Mouse (Mus musculus) heart, embryonic 16.5 days (tissue): Measurements from ENCODE around the gene Olfr457. TPM values are rescaled to one million over a fixed set of nuclear protein-coding genes. Genes with fewer than 3 reads are reported as not detected.
"Not testable (repeated sequence)": the region's sequence is repeated elsewhere in the genome, so short reads cannot be mapped to it uniquely, and the experiment has no call there.

ENCODE experiments used
- ATAC-seq: fragments of 200-750 bp; cut with Nextera tagmentation; replicated peaks from 2 replicates; pipeline ENCODE4 v1.8.0; 2017; ENCODE audit warnings: moderate number of reproducible peaks; ENCODE audit not compliant: insufficient read depth, low FRiP score; ENCODE audit errors: extremely low read depth
- H3K27ac ChIP-seq: fragments of 300-500 bp; sonication (generic); 2 replicates; pipeline ENCODE4 v1.5.1; 2014; ENCODE audit warnings: mild to moderate bottlenecking, low read length, control low read depth, moderate library complexity
- H3K27me3 ChIP-seq: fragments of 300-500 bp; sonication (generic); 2 replicates; pipeline ENCODE4 v1.6.1; 2014; ENCODE audit warnings: low read length, mixed read lengths; ENCODE audit not compliant: control insufficient read depth, insufficient read depth
- H3K36me3 ChIP-seq: fragments of 300-500 bp; sonication (generic); 2 replicates; pipeline ENCODE4 v1.6.1; 2014; ENCODE audit not compliant: control insufficient read depth, insufficient read depth
- H3K4me1 ChIP-seq: fragments of 300-500 bp; sonication (generic); 2 replicates; pipeline ENCODE4 v1.6.1; 2014; ENCODE audit warnings: low read length, mixed read lengths; ENCODE audit not compliant: control insufficient read depth, insufficient read depth
- H3K4me2 ChIP-seq: fragments of 300-500 bp; sonication (generic); 2 replicates; pipeline ENCODE4 v1.6.1; 2014; ENCODE audit warnings: low read depth, mild to moderate bottlenecking, control low read depth, low read length
- H3K4me3 ChIP-seq: fragments of 300-500 bp; sonication (generic); 2 replicates; pipeline ENCODE4 v1.5.1; 2014; ENCODE audit warnings: mild to moderate bottlenecking, control low read depth, low read length
- H3K9ac ChIP-seq: fragments of 300-500 bp; sonication (generic); 2 replicates; pipeline ENCODE4 v1.6.1; 2014; ENCODE audit warnings: low read length, control low read depth
- H3K9me3 ChIP-seq: fragments of 300-500 bp; sonication (generic); replicated peaks from 2 replicates; pipeline ENCODE4 v1.6.1; 2016; ENCODE audit warnings: low read length; ENCODE audit not compliant: control insufficient read depth
- WGBS: fragments of 180-500 bp; shearing (Covaris S2); extraction: QIAGEN DNeasy Blood & Tissue Kit; methylation state at CpG from one replicate; pipeline ENCODE4 v1.1.7; 2014; 5-methylcytosine and 5-hydroxymethylcytosine counted together
- polyA plus RNA-seq: library from polyadenylated mRNA; unstranded; fragments of >200 nt; fragmentation: Nextera tagmentation; extraction: Ambion mirVana; gene quantifications from 2 replicates; pipeline ENCODE4 v1.2.1, GENCODE M21; 2015

The Olfr457 gene
- not detected in 2 replicates for polyA plus RNA-seq

DNA sequence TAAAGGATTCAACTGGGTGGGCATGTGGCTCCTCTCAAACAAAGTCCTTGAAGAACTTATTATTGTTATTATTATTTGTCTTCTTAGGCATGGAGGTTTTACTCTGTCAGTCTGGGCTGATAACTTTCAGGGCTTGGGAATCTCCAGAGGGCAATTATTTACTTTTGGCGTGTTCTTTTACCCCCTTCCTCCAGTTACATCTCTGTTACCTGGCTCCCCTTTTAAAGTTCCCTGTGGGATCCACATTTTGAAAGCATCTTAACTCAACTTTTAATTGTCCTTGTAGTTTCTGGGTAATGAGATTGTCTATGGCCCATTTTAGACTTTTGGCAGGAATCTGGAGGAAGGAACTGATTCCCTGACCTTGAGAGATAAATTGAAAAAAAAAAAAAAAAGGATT is at the start of gene Olfr457:
Gene Olfr457 (minus strand): TSS at position 101 of the 400 bp plus-strand sequence.
- ATAC-seq = no peak
- Histone ChIP-seq H3K9ac (no peak within 1 kb of the TSS), H3K27me3 (no peaks in the 10 kb centered on the region), H3K36me3 (no peaks in the 10 kb centered on the region), H3K9me3 (no peaks in the 10 kb centered on the region), H3K4me1 (no peaks in the 10 kb centered on the region), H3K27ac (no peak within 1 kb of the TSS), H3K4me3 (no peak within 1 kb of the TSS), H3K4me2 (no peak within 1 kb of the TSS)
- 63% methylated on average over 1 of the region's 1 CpGs for WGBS

DNA sequence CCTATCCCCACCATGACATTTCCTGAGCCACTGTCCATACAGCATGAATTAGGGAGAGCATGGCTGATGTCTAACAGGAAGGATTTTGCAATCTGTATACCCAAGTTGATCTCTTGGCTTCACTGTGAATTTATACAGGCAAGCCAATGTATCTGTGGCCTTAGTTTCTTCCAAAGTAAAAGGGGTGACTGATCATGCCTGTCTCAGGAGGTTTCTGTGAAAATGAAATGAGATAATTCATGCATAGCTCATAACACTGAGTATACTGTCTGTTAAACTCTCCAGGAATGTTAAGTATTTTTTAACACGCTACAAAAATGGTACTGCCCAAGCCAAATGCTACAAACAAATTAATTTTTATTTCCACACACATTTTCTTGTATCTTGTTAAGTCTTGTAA is 37.3 kb upstream of the Olfr457 start:
- no peak overlapping the region for H3K4me2 ChIP-seq
- H3K27ac ChIP-seq = no peak overlapping the region
- no peaks in the 10 kb centered on the region for H3K27me3 ChIP-seq
- H3K4me1 ChIP-seq = no peaks in the 10 kb centered on the region
- WGBS = 49% methylated on average over 1 of the region's 1 CpGs
- H3K36me3 ChIP-seq = no peaks in the 10 kb centered on the region
- no peak overlapping the region for H3K4me3 ChIP-seq
- H3K9ac ChIP-seq = no peak overlapping the region
- no peaks in the 10 kb centered on the region for H3K9me3 ChIP-seq
- ATAC-seq = no peak

DNA sequence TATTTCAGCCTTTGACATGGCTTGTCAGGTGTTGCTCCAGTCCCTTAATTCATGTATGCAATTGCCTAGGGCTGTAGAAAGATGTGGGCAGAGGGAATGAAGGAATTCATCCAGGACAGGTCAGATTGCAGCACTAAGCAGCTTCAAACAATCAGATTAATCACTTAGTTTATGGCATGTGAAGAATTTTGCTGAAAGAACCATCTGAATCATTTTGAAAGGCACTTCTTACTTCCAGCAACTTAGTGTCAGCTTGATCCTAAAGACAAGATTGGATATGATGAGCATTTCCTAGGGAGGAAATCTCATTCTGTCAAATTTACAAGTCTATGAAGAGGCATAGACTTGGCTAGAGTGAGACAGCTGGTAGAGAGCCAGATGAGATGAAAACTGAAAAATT is 33.2 kb upstream of the Olfr457 start:
- H3K27ac ChIP-seq = no peak overlapping the region
- H3K4me1 ChIP-seq = no peaks in the 10 kb centered on the region
- ATAC-seq = no peak

DNA sequence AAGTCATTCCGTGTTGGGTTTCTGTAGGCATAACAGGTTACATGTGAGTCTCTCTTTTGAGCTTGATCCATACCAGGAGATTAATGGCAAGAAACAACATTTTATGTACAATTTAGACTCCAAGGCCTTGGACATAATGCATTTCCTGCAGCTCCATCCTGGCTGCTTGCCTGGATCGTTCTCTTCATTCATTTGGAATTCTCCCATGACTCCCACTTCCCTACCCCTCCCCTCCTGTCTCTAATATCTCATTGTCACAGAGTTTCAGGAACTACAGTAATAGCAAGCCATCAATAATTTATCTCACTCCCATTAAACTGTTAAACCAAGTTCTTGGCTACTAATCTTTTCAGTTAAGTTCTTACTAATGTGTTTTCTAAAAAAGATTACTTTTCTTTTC is 27.3 kb upstream of the Olfr457 start:
- H3K27me3 ChIP-seq = no peaks in the 10 kb centered on the region
- ATAC-seq = no peak
- no peak overlapping the region for H3K4me2 ChIP-seq
- H3K27ac ChIP-seq = no peak overlapping the region
- 59% methylated on average over 2 of the region's 2 CpGs for WGBS
- H3K4me1 ChIP-seq = no peaks in the 10 kb centered on the region
- no peak overlapping the region for H3K4me3 ChIP-seq
- H3K36me3 ChIP-seq = no peaks in the 10 kb centered on the region
- no peak overlapping the region for H3K9ac ChIP-seq
- no peaks in the 10 kb centered on the region for H3K9me3 ChIP-seq

More for the DNA sequence above, 33.2 kb upstream of the Olfr457 start:
- Histone ChIP-seq H3K9ac (no peak overlapping the region), H3K9me3 (no peaks in the 10 kb centered on the region), H3K4me3 (no peak overlapping the region), H3K36me3 (no peaks in the 10 kb centered on the region), H3K4me2 (no peak overlapping the region), H3K27me3 (no peaks in the 10 kb centered on the region)

DNA sequence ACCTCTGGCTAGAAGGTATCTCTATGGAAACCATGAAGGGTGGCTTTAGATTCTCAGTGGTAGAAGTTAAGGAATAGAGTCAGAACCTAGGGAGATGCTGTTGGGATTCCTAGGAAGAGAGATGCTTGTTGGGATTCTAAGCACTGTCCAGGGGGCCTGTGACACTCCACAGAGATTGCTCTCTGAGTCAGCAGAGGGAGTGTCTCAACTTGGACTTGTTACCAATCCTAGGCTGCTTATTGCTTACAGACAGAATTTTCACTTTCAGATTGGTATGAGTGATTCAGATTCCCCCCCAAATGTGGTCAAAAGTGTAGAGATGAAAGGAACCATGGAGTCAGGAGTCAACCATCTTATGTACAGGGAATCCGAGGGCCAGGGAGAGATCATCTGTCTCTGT is 13.6 kb upstream of the Olfr457 start:
- Histone ChIP-seq H3K27me3 (no peaks in the 10 kb centered on the region), H3K9ac (no peak overlapping the region), H3K4me2 (no peak overlapping the region), H3K4me1 (no peaks in the 10 kb centered on the region), H3K36me3 (no peaks in the 10 kb centered on the region), H3K27ac (no peak overlapping the region), H3K4me3 (no peak overlapping the region), H3K9me3 (no peaks in the 10 kb centered on the region)
- WGBS = 42% methylated on average over 1 of the region's 1 CpGs
- no peak for ATAC-seq

DNA sequence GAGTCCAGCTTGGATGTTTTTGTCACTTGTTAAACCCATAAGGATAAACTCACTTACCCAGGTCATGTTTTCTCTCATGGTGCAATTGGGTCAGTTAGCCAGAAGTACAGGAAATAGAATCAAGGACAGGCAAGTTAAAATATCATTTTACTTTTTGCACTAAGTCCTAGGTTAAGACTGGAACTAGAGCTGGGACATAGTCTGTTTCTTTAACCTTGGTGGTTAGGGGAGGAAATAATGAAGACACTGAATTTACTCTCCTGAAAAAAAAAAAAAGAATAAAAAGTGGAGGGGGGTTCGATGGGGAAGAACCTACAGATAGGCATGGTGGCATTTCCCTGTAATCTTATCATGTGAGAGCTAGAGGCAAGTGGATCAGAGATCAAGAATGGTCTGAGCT is 11.0 kb upstream of the Olfr457 start, which contains the start of gene Olfr456:
Gene Olfr456 (minus strand): TSS at position 101 of the 400 bp plus-strand sequence.
- no peak within 1 kb of the TSS for H3K27ac ChIP-seq
- no peak within 1 kb of the TSS for H3K4me2 ChIP-seq
- H3K9me3 ChIP-seq = no peaks in the 10 kb centered on the region
- H3K4me3 ChIP-seq = no peak within 1 kb of the TSS
- no peaks in the 10 kb centered on the region for H3K27me3 ChIP-seq
- no peaks in the 10 kb centered on the region for H3K36me3 ChIP-seq
- no peak for ATAC-seq
- H3K4me1 ChIP-seq = no peaks in the 10 kb centered on the region
- 52% methylated on average over 1 of the region's 1 CpGs for WGBS
- no peak within 1 kb of the TSS for H3K9ac ChIP-seq

DNA sequence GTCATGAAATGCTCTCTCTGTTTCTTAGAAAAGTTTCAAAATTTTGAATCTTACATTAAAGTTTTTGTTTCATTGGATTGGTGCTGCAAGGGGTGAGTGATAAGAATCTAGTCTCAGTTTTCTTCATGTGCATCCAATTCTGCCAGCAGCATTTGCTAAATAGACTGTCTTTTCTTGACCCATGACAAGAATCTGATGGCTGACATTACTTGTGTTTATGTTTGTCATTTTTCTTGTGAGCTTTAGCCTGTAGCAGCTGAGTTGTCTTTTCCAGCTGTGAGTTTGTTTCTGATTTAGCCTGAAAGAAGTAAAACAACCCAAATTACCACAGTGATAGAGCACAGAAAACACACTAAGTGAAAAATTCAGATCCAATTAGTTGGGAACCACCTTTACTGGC is 8.5 kb upstream of the Olfr457 start:
- ATAC-seq = no peak
- Histone ChIP-seq H3K4me3 (no peak overlapping the region), H3K4me1 (no peaks in the 10 kb centered on the region), H3K9me3 (no peaks in the 10 kb centered on the region), H3K27ac (no peak overlapping the region), H3K36me3 (no peaks in the 10 kb centered on the region), H3K27me3 (no peaks in the 10 kb centered on the region), H3K9ac (no peak overlapping the region), H3K4me2 (no peak overlapping the region)

DNA sequence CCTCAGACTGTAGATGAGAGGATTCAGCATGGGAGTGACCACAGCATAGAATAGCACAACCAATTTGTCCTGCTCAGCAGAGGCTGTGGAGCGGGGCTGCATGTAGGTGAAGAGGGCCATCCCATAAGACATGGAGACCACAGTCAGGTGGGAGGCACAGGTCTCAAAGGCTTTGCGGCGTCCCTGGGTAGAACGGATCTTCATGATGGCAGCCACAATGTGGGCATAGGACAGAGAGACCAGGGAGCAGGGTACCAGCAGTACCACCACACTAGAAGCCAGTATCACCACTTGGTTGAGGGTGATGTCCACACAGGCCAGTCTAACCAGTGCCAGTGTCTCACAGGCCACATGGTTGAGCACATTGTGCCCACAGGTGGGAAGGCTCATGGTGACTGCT is 4.8 kb downstream of the Olfr457 start:
- H3K27me3 ChIP-seq, H3K4me3 ChIP-seq, H3K27ac ChIP-seq, H3K36me3 ChIP-seq, H3K4me1 ChIP-seq, H3K9me3 ChIP-seq, H3K9ac ChIP-seq, H3K4me2 ChIP-seq, ATAC-seq: not testable (repeated sequence)
- WGBS = 89% methylated on average over 4 of the region's 4 CpGs

DNA sequence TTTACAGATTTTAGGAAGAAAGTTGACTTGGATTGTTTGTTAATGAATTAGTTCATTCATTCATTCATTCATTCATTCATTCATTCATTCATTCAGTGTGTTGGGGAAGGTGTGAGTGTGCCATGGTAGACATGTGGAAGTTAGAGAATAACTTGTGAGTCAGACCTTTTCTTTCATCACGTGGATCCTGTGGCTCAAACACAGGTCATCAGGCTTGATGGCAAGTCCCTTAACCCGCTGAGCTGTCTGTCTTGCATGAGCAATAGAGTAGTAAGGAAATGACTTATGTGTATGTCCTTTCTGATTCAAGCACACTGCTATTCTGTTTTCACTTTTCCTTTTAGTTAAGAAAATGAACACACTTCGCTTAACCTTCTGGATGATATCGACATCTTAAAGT is 5.6 kb downstream of the Olfr457 start:
- Histone ChIP-seq H3K27ac (no peak overlapping the region), H3K9me3 (no peaks in the 10 kb centered on the region), H3K4me3 (no peak overlapping the region), H3K9ac (no peak overlapping the region), H3K36me3 (no peaks in the 10 kb centered on the region), H3K4me2 (no peak overlapping the region), H3K27me3 (no peaks in the 10 kb centered on the region), H3K4me1 (no peaks in the 10 kb centered on the region)
- no peak for ATAC-seq
- WGBS = 86% methylated on average over 4 of the region's 4 CpGs

DNA sequence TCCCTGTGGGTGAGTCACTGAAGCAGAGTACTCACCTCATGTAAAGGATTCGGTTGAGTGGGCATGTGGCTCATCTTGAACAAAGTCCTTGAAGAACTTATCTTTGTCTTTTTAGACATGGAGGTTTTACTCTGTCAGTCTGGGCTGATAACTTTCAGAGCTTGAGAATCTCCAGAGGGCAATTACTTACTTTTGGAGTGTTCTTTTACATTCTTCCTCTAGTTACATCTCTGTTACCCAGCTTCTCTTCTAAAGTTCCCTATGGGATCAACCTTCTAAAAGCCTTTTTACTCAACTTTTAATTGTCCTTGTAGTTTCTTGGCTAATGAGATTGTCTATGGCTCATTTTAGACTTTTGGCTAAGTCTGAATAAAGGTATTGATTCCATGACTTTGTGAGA is 11.0 kb downstream of the Olfr457 start, which contains the start of gene Olfr458:
Gene Olfr458 (minus strand): TSS at position 101 of the 400 bp plus-strand sequence.
- H3K4me1 ChIP-seq = no peaks in the 10 kb centered on the region

More for the DNA sequence above, 11.0 kb downstream of the Olfr457 start, which contains the start of gene Olfr458:
- H3K36me3 ChIP-seq = no peaks in the 10 kb centered on the region
- H3K9me3 ChIP-seq = no peaks in the 10 kb centered on the region
- WGBS = 44% methylated on average over 1 of the region's 1 CpGs
- H3K27ac ChIP-seq = no peak within 1 kb of the TSS
- no peaks in the 10 kb centered on the region for H3K27me3 ChIP-seq
- H3K4me3 ChIP-seq = no peak within 1 kb of the TSS
- no peak within 1 kb of the TSS for H3K4me2 ChIP-seq
- no peak for ATAC-seq
- H3K9ac ChIP-seq = no peak within 1 kb of the TSS
